Mouse (Mus musculus) liver, postnatal 0 days (tissue): ENCODE measurements around the gene Drosha.

ENCODE experiments used
- CTCF ChIP-seq: sonication (generic); IDR thresholded peaks from 2 replicates; pipeline ENCODE4 v1.5.1; 2016; ENCODE audit warnings: antibody characterized with exemption, low read depth
- EP300 ChIP-seq: IDR thresholded peaks from 2 replicates; pipeline ENCODE4 v1.6.1; 2016; ENCODE audit warnings: antibody characterized with exemption, low read depth, mild to moderate bottlenecking

- TF ChIP-seq CTCF (no peak), EP300 (no peak)
Measured at GRCm38 (mm10) chr15:12856780-12857179, 32.2 kb downstream of the Drosha start.
